Mouse (Mus musculus) heart, adult 2 months (tissue): ENCODE data around the gene Sim2.

Experiments
- CTCF ChIP-seq: fragments of 200-600 bp; IDR thresholded peaks from 2 replicates; pipeline ENCODE4 v1.8.1; 2022; ENCODE audit warnings: antibody characterized with exemption, mild to moderate bottlenecking, moderate library complexity
- EP300 ChIP-seq: fragments of 200-500 bp; IDR thresholded peaks from 2 replicates; pipeline ENCODE4 v1.6.1; 2011; ENCODE audit warnings: low read depth, low read length, control low read depth; ENCODE audit not compliant: insufficient read depth
- POLR2A ChIP-seq: fragments of 200-500 bp; IDR thresholded peaks from 2 replicates; pipeline ENCODE4 v1.6.1; 2011; ENCODE audit warnings: mild to moderate bottlenecking, low read depth, low read length, control low read depth; ENCODE audit not compliant: insufficient read depth

DNA sequence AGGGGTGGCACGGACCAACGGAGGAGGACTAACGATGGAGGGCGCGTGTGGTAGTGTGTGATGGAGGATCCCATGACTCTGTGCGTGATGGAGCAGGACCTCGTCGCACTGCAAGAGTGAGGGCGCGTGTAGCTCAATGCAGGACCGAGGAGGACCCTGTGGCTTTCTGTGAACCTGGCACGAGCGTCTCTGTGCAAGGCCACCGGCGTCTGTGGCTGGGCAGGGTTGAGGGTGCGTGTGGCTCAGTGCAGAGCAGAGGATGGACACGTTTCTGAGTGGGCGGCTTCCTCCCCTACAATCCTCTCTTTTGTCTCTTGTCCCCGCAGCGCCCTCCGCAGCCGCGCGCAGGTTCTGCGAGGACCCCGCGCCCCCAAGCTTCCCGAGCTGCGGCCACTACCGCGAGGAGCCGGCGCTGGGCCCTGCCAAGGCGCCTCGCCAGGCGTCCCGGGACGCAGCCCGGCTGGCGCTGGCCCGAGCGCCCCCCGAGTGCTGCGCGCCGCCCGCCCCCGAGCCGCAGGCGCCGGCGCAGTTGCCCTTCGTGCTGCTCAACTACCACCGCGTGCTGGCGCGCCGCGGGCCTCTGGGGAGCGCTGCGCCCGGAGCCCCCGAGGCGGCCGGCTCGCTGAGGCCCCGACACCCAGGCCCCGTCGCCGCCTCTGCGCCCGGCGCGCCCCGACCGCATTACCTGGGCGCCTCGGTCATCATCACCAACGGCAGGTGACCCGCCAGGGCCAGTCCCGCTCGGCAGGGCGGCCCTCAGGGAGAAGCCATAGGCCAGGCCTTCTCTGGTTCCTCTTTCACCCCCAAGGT lies 40.6 kb downstream of the Sim2 start:
- no peak for TF ChIP-seq POLR2A
- TF ChIP-seq CTCF: no peak
- TF ChIP-seq EP300: no peak
